Mouse (Mus musculus): ENCODE measurements at regions not wholly inside any gene's neighbourhood (a gene's known extent, or its start where the extent isn't known, plus 50 kb on each side); places are given as distances from the start of the nearest gene placed in this dataset.
"Not testable (repeated sequence)": the region's sequence is repeated elsewhere in the genome, so short reads cannot be mapped to it uniquely, and the experiment has no call there.

DNA sequence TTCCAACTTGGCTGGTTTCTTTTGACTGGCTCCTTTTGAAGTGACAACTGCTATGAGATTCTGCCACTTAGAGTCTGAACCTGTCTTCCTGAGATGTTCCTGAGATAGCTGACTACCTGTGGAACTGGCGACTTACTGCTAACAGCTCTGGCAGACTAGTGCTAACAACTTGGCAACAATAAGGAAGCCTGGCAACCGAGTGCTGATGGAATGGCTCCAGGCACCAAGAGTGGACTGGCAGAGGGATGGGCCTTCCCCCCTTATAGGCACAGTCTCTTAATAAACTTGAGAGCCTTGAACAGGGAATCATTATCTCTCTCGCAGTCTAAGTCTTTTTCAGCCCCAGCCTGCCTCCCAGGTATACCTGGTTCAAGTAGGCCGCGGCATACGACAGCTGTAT, 404.1 kb downstream of the Hdgfl1 start:
- not testable (repeated sequence) for TF ChIP-seq CTCF (IDR thresholded peaks at IDR 0.05; ENCODE audit: low read depth, low read length); POLR2A (IDR thresholded peaks at IDR 0.05; ENCODE audit: insufficient read depth, low read length); EP300 (IDR thresholded peaks at IDR 0.05; ENCODE audit: insufficient read depth, low read depth, low read length)

Measured in ES-Bruce4 (cell line).